Mouse (Mus musculus): Measurements from ENCODE around the gene Krtap6-5. TPM values are rescaled to one million over a fixed set of nuclear protein-coding genes. Genes with fewer than 3 reads are reported as not detected.
"Not testable (repeated sequence)": the region's sequence is repeated elsewhere in the genome, so short reads cannot be mapped to it uniquely, and the experiment has no call there.

Gene Krtap6-5
- total and polyA plus RNA-seq, 3 experiments = not detected

DNA sequence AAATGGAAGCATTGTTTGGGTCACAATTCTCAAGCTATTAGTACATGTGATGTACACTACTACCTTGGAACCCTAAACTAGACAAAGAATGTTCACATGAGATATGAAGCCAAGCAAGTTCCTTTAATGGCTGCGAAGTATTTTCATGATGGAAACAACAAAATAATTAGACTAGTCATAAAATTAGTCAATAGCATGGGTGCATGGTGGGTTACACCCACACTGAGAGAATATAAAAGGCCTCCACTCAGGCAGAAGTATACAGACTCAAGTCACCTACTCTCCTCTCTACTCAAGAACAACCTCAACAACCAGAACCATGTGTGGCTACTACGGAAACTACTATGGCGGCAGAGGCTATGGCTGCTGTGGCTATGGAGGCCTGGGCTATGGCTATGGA is 16.3 kb downstream of the Krtap6-5 start, which contains the start of gene Krtap6-1:
Gene Krtap6-1, plus strand, starts transcription at position 301 of the 400 bp plus-strand sequence.
- H3K79me2 ChIP-seq (replicated peaks; ENCODE audit: control insufficient read depth, extremely low read depth, insufficient read depth, poor library complexity, severe bottlenecking); dilution Hi-C loops (cut with MboI; ENCODE audit: extremely low pct_ligation_motif_present, extremely low pct_unique_long_range_greater_than_20kb, low sequenced_read_pairs); H3K27me3 ChIP-seq (replicated peaks); in situ Hi-C loops (cut with MboI; ENCODE audit: low pct_ligation_motif_present, low pct_unique_long_range_greater_than_20kb, low sequenced_read_pairs); H3K4me2 ChIP-seq (ENCODE audit: insufficient read depth, low read depth, poor library complexity, severe bottlenecking); H3K4me3 ChIP-seq (replicated peaks in 1 of 3; ENCODE audit: low read depth in 2 of 3, low read length in 2 of 3, poor library complexity in 1 of 3); H3K4me1 ChIP-seq (ENCODE audit: control insufficient read depth in 1 of 2, insufficient read depth in 2 of 2); H3K36me3 ChIP-seq (replicated peaks in 1 of 2; ENCODE audit: control insufficient read depth in 1 of 2, insufficient read depth in 1 of 2, low read length in 1 of 2); H3K27ac ChIP-seq (ENCODE audit: insufficient read depth, low read depth); H3K9ac ChIP-seq (ENCODE audit: insufficient read depth, low read depth); DNase-seq (ENCODE audit: extremely low read depth): not testable (repeated sequence)
- H3K9me3 ChIP-seq (replicated peaks; ENCODE audit: low read length) = peaks cover 42% of the 10 kb centered on the region

DNA sequence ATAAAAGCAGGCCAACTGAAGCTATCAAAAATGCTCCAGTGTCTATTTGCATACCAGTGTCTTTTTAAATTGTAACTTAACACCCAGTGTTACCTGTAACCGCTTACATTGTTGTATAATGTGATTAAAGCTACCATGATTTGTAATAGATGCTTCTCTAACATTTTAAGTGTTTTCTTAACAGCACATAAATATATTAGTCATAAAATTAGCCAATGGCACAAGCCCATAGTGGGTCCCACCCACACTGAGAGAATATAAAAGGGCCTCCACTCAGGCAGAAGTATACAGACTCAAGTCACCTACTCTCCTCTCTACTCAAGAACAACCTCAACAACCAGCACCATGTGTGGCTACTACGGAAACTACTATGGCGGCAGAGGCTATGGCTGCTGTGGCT is 32.7 kb downstream of the Krtap6-5 start, which contains the start of gene Gm10229:
Gene Gm10229, plus strand, starts transcription at position 301 of the 400 bp plus-strand sequence.
- DNase-seq (ENCODE audit: extremely low read depth); H3K4me2 ChIP-seq (ENCODE audit: insufficient read depth, low read depth, poor library complexity, severe bottlenecking); H3K36me3 ChIP-seq (replicated peaks in 1 of 2; ENCODE audit: control insufficient read depth in 1 of 2, insufficient read depth in 1 of 2, low read length in 1 of 2); H3K4me3 ChIP-seq (replicated peaks in 1 of 3; ENCODE audit: low read depth in 2 of 3, low read length in 2 of 3, poor library complexity in 1 of 3); H3K79me2 ChIP-seq (replicated peaks; ENCODE audit: control insufficient read depth, extremely low read depth, insufficient read depth, poor library complexity, severe bottlenecking); in situ Hi-C loops (cut with MboI; ENCODE audit: low pct_ligation_motif_present, low pct_unique_long_range_greater_than_20kb, low sequenced_read_pairs); H3K9ac ChIP-seq (ENCODE audit: insufficient read depth, low read depth); H3K4me1 ChIP-seq (ENCODE audit: control insufficient read depth in 1 of 2, insufficient read depth in 2 of 2); dilution Hi-C loops (cut with MboI; ENCODE audit: extremely low pct_ligation_motif_present, extremely low pct_unique_long_range_greater_than_20kb, low sequenced_read_pairs); H3K27ac ChIP-seq (ENCODE audit: insufficient read depth, low read depth); H3K27me3 ChIP-seq (replicated peaks): not testable (repeated sequence)
- H3K9me3 ChIP-seq (replicated peaks; ENCODE audit: low read length) = peaks cover 50% of the 10 kb centered on the region

DNA sequence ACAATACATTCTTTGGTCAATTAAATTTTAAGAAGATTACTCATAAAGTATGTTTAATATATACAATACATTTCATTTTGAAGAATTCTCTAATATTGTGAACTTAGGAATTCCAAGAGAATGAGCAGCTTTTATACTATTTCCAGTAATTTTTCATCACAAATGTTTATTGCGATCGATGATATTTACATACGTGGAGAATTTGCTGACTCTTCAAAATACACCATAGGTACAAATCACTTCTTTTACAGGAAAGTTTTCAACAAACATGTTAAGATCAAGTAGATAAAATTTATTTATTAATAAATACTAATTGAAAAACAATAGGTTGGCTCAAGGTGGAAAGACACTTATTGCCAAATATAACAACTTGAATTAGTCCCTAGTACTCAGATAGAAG is 33.7 kb downstream of the Krtap6-5 start:
- Histone ChIP-seq H3K79me2 (replicated peaks; ENCODE audit: control insufficient read depth, extremely low read depth, insufficient read depth, poor library complexity, severe bottlenecking) (no peaks in the 10 kb centered on the region), H3K36me3 (replicated peaks in 1 of 2; ENCODE audit: control insufficient read depth in 1 of 2, insufficient read depth in 1 of 2, low read length in 1 of 2) (no peaks in the 10 kb centered on the region), H3K4me3 (replicated peaks in 1 of 3; ENCODE audit: low read depth in 2 of 3, low read length in 2 of 3, poor library complexity in 1 of 3) (no peak overlapping the region), H3K4me2 (ENCODE audit: insufficient read depth, low read depth, poor library complexity, severe bottlenecking) (no peak overlapping the region), H3K9ac (ENCODE audit: insufficient read depth, low read depth) (no peak overlapping the region), H3K9me3 (replicated peaks; ENCODE audit: low read length) (peaks cover 49% of the 10 kb centered on the region), H3K27ac (ENCODE audit: insufficient read depth, low read depth) (no peak overlapping the region), H3K4me1 (ENCODE audit: control insufficient read depth in 1 of 2, insufficient read depth in 2 of 2) (no peaks in the 10 kb centered on the region), H3K27me3 (replicated peaks) (no peaks in the 10 kb centered on the region)
- no peak for DNase-seq (ENCODE audit: extremely low read depth)
- TF ChIP-seq BHLHE40 (IDR thresholded peaks at IDR 0.05; ENCODE audit: low read depth, low read length) (no peak), ZC3H11A (IDR thresholded peaks at IDR 0.05; ENCODE audit: low read depth, low read length) (no peak), MAZ (IDR thresholded peaks at IDR 0.05; ENCODE audit: low read depth, low read length) (no peak), ELF1 (IDR thresholded peaks at IDR 0.05; ENCODE audit: low read depth, low read length) (no peak), CHD1 (IDR thresholded peaks at IDR 0.05; ENCODE audit: low read depth, low read length) (no peak), MAFK (IDR thresholded peaks at IDR 0.05; ENCODE audit: insufficient replicate concordance, low read length) (peak; percentile 67; the same call in 1 of the 2 replicates), HCFC1 (IDR thresholded peaks at IDR 0.05; ENCODE audit: low read depth, low read length) (no peak)
- dilution Hi-C loops (cut with MboI; ENCODE audit: extremely low pct_ligation_motif_present, extremely low pct_unique_long_range_greater_than_20kb, low sequenced_read_pairs) (no loop called here), in situ Hi-C loops (cut with MboI; ENCODE audit: low pct_ligation_motif_present, low pct_unique_long_range_greater_than_20kb, low sequenced_read_pairs) (no loop called here)

Data from CH12.LX (cell line).